ENCODE assay signal across 12 mouse cellular contexts in genomic region chr6:126808134-126808533, GRCm38 (mm10). TPM values are rescaled to one million over a fixed set of nuclear protein-coding genes. Genes with fewer than 3 reads are reported as not detected.
A peak's percentile ranks its signal among the peaks of the same experiment; 100 is the strongest.
DNase-seq lines count a peak whose midpoint lies in the region; ATAC-seq and TF ChIP-seq lines count a peak whose summit lies in the region.
"Had no signal": no experiment of that assay in that cellular context is flagged by ENCODE, and none has a peak within 500 bp of the region (broad histone marks: within the 10 kb centered on the region; RNA-seq: fewer than 3 reads in every experiment).

No protein-coding gene starts in this region.

- H3K27me3 ChIP-seq in midbrain, embryonic 13.5 days, result no peaks in the 10 kb centered on the region

- no peak overlapping the region for H3K9ac ChIP-seq in midbrain, embryonic 13.5 days (replicated peaks)

- intact Hi-C loops in left cerebral cortex, adult 2 months (cut with DNase I), result loop anchor here (10.0 kb wide), 1 partner anchor 277 kb away; no protein-coding TSS in a partner anchor

- no peak for DNase-seq in frontal cortex, postnatal 14 days (ENCODE audit: low spot score in 2 of 2)
- peak in 1 of 2 experiments; percentile 23 for DNase-seq in left cerebral cortex, adult 2 months (ENCODE audit: extremely low spot score in 1 of 2, low spot score in 2 of 2)
- no peak for DNase-seq in left cerebral cortex, adult 11 months (ENCODE audit: low spot score)
- peak; percentile 28 for DNase-seq in lung, postnatal 10 days
- no peak for DNase-seq in spleen, postnatal 14 days (ENCODE audit: low spot score in 2 of 2)
- DNase-seq: B cell, adult 2 months; embryo, embryonic 11 days had no signal

- H3K9me3 ChIP-seq in midbrain, embryonic 13.5 days, result no peaks in the 10 kb centered on the region

- peak overlapping the region; percentile 61; the same call in 1 of the 2 replicates for H3K27ac ChIP-seq in left cerebral cortex, adult 2 months
- peak overlapping the region; percentile 25; the same call in 1 of the 2 replicates for H3K27ac ChIP-seq in bone marrow macrophage, adult 2 months (ENCODE audit: insufficient read depth, low read depth, low read length)
- H3K27ac ChIP-seq in midbrain, embryonic 13.5 days, result no peak overlapping the region
- H3K27ac ChIP-seq: macrophage had no signal

- ATAC-seq in frontal cortex, adult (ENCODE audit: low TSS enrichment), result peak; percentile 86
- no peak for ATAC-seq in midbrain, embryonic 13.5 days
- ATAC-seq: forebrain, embryonic 14.5 days had no signal

- H3K4me2 ChIP-seq in midbrain, embryonic 13.5 days (replicated peaks), result no peak overlapping the region

- no peak for TF ChIP-seq CTCF in left cerebral cortex, adult 2 months (IDR thresholded peaks at IDR 0.05)
- no peak for TF ChIP-seq CTCF in bone marrow macrophage, adult 2 months (IDR thresholded peaks at IDR 0.05; ENCODE audit: low read depth, low read length)

- no peak overlapping the region for H3K4me3 ChIP-seq in left cerebral cortex, adult 2 months
- H3K4me3 ChIP-seq in bone marrow macrophage, adult 2 months (ENCODE audit: insufficient read depth, low read length), result peak overlapping the region; percentile 4; the same call in 1 of the 2 replicates
- H3K4me3 ChIP-seq in midbrain, embryonic 13.5 days (replicated peaks), result no peak overlapping the region

- WGBS in midbrain, embryonic 13.5 days, result 71% methylated on average over 4 of the region's 4 CpGs

- no peak for TF ChIP-seq POLR2A in bone marrow macrophage, adult 2 months (IDR thresholded peaks at IDR 0.05; ENCODE audit: borderline replicate concordance, low read depth, low read length)

- no peaks in the 10 kb centered on the region for H3K36me3 ChIP-seq in midbrain, embryonic 13.5 days

- peaks cover 8% of the 10 kb centered on the region for H3K4me1 ChIP-seq in bone marrow macrophage, adult 2 months (ENCODE audit: control insufficient read depth, insufficient read depth, low read length)
- H3K4me1 ChIP-seq in midbrain, embryonic 13.5 days (replicated peaks), result no peaks in the 10 kb centered on the region

RNA-seq across cellular contexts. Expression of gene Ndufa9, which starts 40.8 kb away (rescaled TPM):
- total RNA-seq in left cerebral cortex, adult 2 months (2021), result 100 to 1,000 TPM; 135 to 150 TPM
- polyA plus RNA-seq in bone marrow macrophage, adult 2 months (2012; ENCODE audit: insufficient read depth, insufficient read length, missing spikeins), result 44.3 and 49.2 TPM in 2 replicates
- 173 and 183 TPM in 2 replicates for polyA plus RNA-seq in midbrain, embryonic 13.5 days (2015; fragmentation: Nextera tagmentation; extraction: Ambion mirVana)

RNA-seq across cellular contexts. Expression of gene Akap3, which starts 44.8 kb away (rescaled TPM):
- under 1 TPM; 0.18 to 0.35 TPM for total RNA-seq in left cerebral cortex, adult 2 months (2021)
- polyA plus RNA-seq in bone marrow macrophage, adult 2 months (2012; ENCODE audit: insufficient read depth, insufficient read length, missing spikeins), result 0.42 and 1.0 TPM in 2 replicates
- polyA plus RNA-seq in midbrain, embryonic 13.5 days (2015; fragmentation: Nextera tagmentation; extraction: Ambion mirVana), result 0.07 and 0.18 TPM in 2 replicates
